Mouse (Mus musculus) myocyte (in vitro differentiated cells): ENCODE measurements around the gene I0C0044D17Rik. TPM values are rescaled to one million over a fixed set of nuclear protein-coding genes. Genes with fewer than 3 reads are reported as not detected.
"Not testable (repeated sequence)": the region's sequence is repeated elsewhere in the genome, so short reads cannot be mapped to it uniquely, and the experiment has no call there.

Experiments used
- H3K27me3 ChIP-seq: one replicate; pipeline ENCODE4 v1.6.1; 2011; ENCODE audit not compliant: control insufficient read depth, insufficient read depth, insufficient read length
- H3K36me3 ChIP-seq: one replicate; pipeline ENCODE4 v1.6.1; 2011; ENCODE audit not compliant: control insufficient read depth, insufficient read depth
- H3K4me2 ChIP-seq: one replicate; pipeline ENCODE4 v1.6.1; 2011; ENCODE audit warnings: low read depth, control low read depth
- H3K4me3 ChIP-seq: one replicate; pipeline ENCODE4 v1.5.1; 2011; ENCODE audit warnings: mild to moderate bottlenecking, control low read depth, moderate library complexity
- H3K79me2 ChIP-seq: one replicate; pipeline ENCODE4 v1.6.1; 2011; ENCODE audit not compliant: control insufficient read depth, insufficient read depth
- H3ac ChIP-seq: one replicate; pipeline ENCODE4 v1.6.1; 2011; ENCODE audit not compliant: control insufficient read depth, insufficient read length
- CEBPB ChIP-seq: IDR thresholded peaks from 2 replicates; pipeline ENCODE4 v1.6.1; 2011; ENCODE audit warnings: mild to moderate bottlenecking, moderate library complexity; ENCODE audit not compliant: poor library complexity, insufficient read depth, severe bottlenecking
- E2F4 ChIP-seq: IDR thresholded peaks from one replicate; pipeline ENCODE4 v1.6.1; 2011; ENCODE audit warnings: mild to moderate bottlenecking, control low read depth, moderate library complexity; ENCODE audit not compliant: insufficient read depth
- MAX ChIP-seq: IDR thresholded peaks from one replicate; pipeline ENCODE4 v1.6.1; 2011; ENCODE audit warnings: low read depth, mild to moderate bottlenecking, control low read depth
- MYOD1 ChIP-seq, 3 experiments: IDR thresholded peaks; one replicate each; pipeline ENCODE4 v1.6.1; 2011; ENCODE audit warnings: control low read depth in 2 of 3, low read depth in 2 of 3, mild to moderate bottlenecking in 2 of 3, moderate library complexity in 1 of 3; ENCODE audit not compliant: insufficient read length in 2 of 3, control insufficient read depth in 1 of 3
- MYOG ChIP-seq, 3 experiments: IDR thresholded peaks; one replicate each; pipeline ENCODE4 v1.6.1; 2011; ENCODE audit warnings: control low read depth in 2 of 3, low read depth in 2 of 3, mild to moderate bottlenecking in 2 of 3; ENCODE audit not compliant: insufficient read length in 2 of 3, control insufficient read depth in 1 of 3, insufficient read depth in 1 of 3
- POLR2A ChIP-seq: IDR thresholded peaks from one replicate; pipeline ENCODE4 v1.6.1; 2011; ENCODE audit warnings: low read depth, mild to moderate bottlenecking, control low read depth, moderate library complexity; ENCODE audit not compliant: insufficient read length
- POLR2AphosphoS2 ChIP-seq: IDR thresholded peaks from one replicate; pipeline ENCODE4 v1.6.1; 2011; ENCODE audit warnings: low read depth, control low read depth; ENCODE audit not compliant: insufficient read length
- REST ChIP-seq: IDR thresholded peaks from one replicate; pipeline ENCODE4 v1.6.1; 2011; ENCODE audit warnings: mild to moderate bottlenecking, control low read depth, moderate library complexity; ENCODE audit not compliant: insufficient read depth, insufficient read length
- SRF ChIP-seq: IDR thresholded peaks from one replicate; pipeline ENCODE4 v1.6.1; 2011; ENCODE audit warnings: low read depth; ENCODE audit not compliant: control insufficient read depth, insufficient read length
- TCF12 ChIP-seq: IDR thresholded peaks from one replicate; pipeline ENCODE4 v1.6.1; 2011; ENCODE audit warnings: mild to moderate bottlenecking, control low read depth; ENCODE audit not compliant: poor library complexity, insufficient read depth, severe bottlenecking
- TCF3 ChIP-seq: IDR thresholded peaks from one replicate; pipeline ENCODE4 v1.6.1; 2011; ENCODE audit warnings: low read depth, control low read depth; ENCODE audit not compliant: insufficient read length
- USF1 ChIP-seq: IDR thresholded peaks from one replicate; pipeline ENCODE4 v1.6.1; 2011; ENCODE audit warnings: low read depth, mild to moderate bottlenecking, control low read depth, moderate library complexity
- polyA plus RNA-seq: library from polyadenylated mRNA; unstranded; fragments of >200 nt; fragmentation: generic; extraction: Trizol; gene quantifications from one replicate; pipeline ENCODE4 v1.2.1, GENCODE M21; 2012; ENCODE audit warnings: missing spikeins

I0C0044D17Rik gene
- polyA plus RNA-seq, 1 experiment, result not detected

DNA sequence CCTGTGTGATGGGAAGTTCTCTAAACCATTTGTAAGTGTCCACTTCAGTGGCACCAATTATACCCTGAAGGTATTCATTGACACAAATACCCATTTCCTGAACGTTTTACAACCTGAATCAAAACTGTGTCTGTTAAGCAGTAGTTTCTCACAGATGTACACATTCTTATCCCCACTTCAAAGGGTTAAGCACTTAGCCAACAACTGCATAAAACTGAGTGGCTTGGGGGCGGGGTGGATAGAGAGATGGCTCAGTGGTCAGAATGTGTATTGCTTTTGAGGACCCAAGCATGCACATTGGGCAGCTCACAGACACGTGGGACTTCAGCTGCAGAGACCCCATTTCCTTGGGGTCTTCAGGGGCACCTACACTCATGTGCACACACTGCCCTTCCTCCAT, 22.8 kb upstream of the I0C0044D17Rik start:
- Histone ChIP-seq H3K27me3 (no peaks in the 10 kb centered on the region), H3K4me2 (no peak overlapping the region), H3K4me3 (no peak overlapping the region), H3ac (no peak overlapping the region), H3K36me3 (no peaks in the 10 kb centered on the region), H3K79me2 (no peaks in the 10 kb centered on the region)
- TF ChIP-seq E2F4, result no peak
- no peak for TF ChIP-seq MYOG (IDR thresholded peaks at IDR 0.05; ENCODE audit: control insufficient read depth in 1 of 3, insufficient read depth in 1 of 3, insufficient read length in 2 of 3, low read depth in 2 of 3)
- no peak for TF ChIP-seq REST
- no peak for TF ChIP-seq POLR2AphosphoS2
- TF ChIP-seq USF1, result no peak
- no peak for TF ChIP-seq TCF12
- TF ChIP-seq TCF3, result no peak
- TF ChIP-seq MAX, result no peak
- no peak for TF ChIP-seq CEBPB
- no peak for TF ChIP-seq SRF
- TF ChIP-seq POLR2A, result no peak
- no peak for TF ChIP-seq MYOD1 (IDR thresholded peaks at IDR 0.05; ENCODE audit: control insufficient read depth in 1 of 3, insufficient read length in 2 of 3, low read depth in 2 of 3)

DNA sequence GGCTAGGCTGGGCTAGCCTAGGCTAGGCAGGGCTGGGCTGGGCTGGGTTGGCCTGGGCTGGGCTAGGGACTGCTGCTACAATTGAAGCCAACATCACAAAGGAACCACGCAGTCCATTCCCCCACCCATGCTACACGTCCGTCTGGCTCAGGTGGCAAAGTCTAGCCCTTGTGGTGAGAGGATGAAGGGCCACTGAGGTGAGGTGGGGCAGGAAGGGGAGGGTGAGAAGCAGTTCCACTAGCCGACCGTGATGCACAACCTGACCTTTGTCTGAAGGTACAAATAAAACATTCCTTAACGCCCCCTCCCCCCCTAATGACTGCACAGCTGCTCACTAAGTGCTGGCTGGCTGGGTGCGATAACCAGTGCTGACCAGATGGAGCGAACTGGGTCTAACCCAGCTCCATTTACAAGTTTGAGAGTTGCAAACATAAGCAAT, 22.1 kb upstream of the I0C0044D17Rik start:
- Histone ChIP-seq H3K79me2 (no peaks in the 10 kb centered on the region), H3K36me3 (no peaks in the 10 kb centered on the region), H3ac (no peak overlapping the region), H3K27me3 (no peaks in the 10 kb centered on the region), H3K4me2 (no peak overlapping the region), H3K4me3 (no peak overlapping the region)
- TF ChIP-seq SRF (no peak), MAX (no peak), POLR2A (no peak), E2F4 (no peak), CEBPB (no peak), MYOG (IDR thresholded peaks at IDR 0.05; ENCODE audit: control insufficient read depth in 1 of 3, insufficient read depth in 1 of 3, insufficient read length in 2 of 3, low read depth in 2 of 3) (no peak), REST (no peak), POLR2AphosphoS2 (no peak), TCF3 (no peak), USF1 (no peak), TCF12 (no peak), MYOD1 (IDR thresholded peaks at IDR 0.05; ENCODE audit: control insufficient read depth in 1 of 3, insufficient read length in 2 of 3, low read depth in 2 of 3) (no peak)

DNA sequence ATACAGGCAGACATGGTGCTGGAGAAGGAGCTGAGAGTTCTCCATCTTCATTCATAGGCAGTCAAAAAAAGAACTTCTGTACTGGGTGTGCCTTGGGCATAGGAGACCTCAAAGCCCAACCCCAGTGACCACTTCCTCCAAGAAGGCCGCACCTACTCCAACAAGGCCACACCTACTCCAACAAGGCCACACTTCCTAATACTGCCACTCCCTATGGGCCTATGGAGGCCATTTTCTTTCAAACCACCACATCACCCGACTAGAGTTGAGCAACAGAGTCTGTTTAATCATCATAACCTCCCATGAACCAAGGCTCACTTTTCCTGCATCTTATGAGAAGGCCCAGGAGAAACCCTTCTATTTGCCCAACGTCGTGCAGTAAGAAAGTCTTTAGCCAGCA, 21.6 kb upstream of the I0C0044D17Rik start:
- TF ChIP-seq POLR2A (no peak), POLR2AphosphoS2 (no peak)
- Histone ChIP-seq H3K4me2 (no peak overlapping the region), H3K36me3 (no peaks in the 10 kb centered on the region), H3ac (no peak overlapping the region), H3K4me3 (no peak overlapping the region), H3K79me2 (no peaks in the 10 kb centered on the region), H3K27me3 (no peaks in the 10 kb centered on the region)

DNA sequence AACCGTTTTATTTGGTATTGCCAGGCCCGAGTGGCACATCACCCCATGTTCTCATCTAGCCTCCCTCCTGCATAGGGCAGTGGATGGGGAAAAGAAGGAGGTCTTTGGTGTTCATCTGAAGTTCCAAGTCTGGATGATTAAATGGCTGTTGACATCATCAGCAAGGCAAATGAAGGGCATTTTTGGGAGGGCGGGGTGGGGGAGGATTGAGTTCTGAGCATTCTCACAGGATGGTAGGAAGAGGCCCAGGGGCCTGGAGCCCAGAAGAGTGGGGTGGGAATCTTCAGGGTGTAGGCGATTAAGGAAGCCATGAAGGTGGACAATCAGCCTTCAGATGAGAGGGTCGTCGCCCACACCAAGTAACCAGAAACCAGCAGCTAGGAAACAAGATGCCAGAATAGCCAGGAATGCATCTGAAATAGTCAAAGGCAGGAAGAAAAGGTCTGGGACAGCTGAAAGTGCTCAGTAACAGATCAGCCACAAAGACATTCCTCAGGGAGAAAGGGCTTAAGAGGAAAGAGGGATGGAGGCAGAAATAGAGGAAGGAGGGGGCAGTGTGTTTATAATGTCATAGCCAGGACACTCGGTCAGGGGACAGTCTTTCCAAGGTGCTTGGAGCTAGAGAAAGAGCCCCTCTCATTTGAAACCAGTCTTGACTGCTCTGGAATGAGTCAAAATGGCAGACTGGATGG, 20.4 kb upstream of the I0C0044D17Rik start:
- no peak for TF ChIP-seq REST
- TF ChIP-seq TCF12, result no peak
- no peak for TF ChIP-seq CEBPB
- TF ChIP-seq POLR2A, result no peak
- no peak for TF ChIP-seq POLR2AphosphoS2
- no peak for TF ChIP-seq E2F4
- TF ChIP-seq TCF3, result no peak
- no peak for TF ChIP-seq MYOD1 (IDR thresholded peaks at IDR 0.05; ENCODE audit: control insufficient read depth in 1 of 3, insufficient read length in 2 of 3, low read depth in 2 of 3)
- no peak for TF ChIP-seq MYOG (IDR thresholded peaks at IDR 0.05; ENCODE audit: control insufficient read depth in 1 of 3, insufficient read depth in 1 of 3, insufficient read length in 2 of 3, low read depth in 2 of 3)
- Histone ChIP-seq H3K27me3 (no peaks in the 10 kb centered on the region), H3ac (no peak overlapping the region), H3K4me2 (no peak overlapping the region), H3K36me3 (no peaks in the 10 kb centered on the region), H3K79me2 (no peaks in the 10 kb centered on the region), H3K4me3 (no peak overlapping the region)

DNA sequence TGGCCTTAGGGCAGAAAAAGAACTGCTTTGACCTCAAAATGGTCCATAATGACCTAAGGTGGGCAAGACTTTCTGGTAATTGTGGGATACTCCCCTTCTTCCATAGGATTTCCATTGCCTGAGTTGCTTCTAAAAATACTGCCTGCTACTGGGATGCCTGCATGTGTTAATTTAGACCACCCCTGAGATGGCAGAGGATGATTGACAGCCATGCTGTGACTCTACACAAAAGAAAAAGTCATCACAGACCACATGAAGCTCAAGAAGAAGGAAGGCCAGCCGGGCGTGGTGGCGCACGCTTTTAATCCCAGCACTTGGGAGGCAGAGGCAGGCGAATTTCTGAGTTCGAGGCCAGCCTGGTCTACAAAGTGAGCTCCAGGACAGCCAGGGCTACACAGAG, 17.6 kb upstream of the I0C0044D17Rik start:
- H3K79me2 ChIP-seq, H3K4me3 ChIP-seq, H3K27me3 ChIP-seq, H3K4me2 ChIP-seq, H3ac ChIP-seq, H3K36me3 ChIP-seq: not testable (repeated sequence)

DNA sequence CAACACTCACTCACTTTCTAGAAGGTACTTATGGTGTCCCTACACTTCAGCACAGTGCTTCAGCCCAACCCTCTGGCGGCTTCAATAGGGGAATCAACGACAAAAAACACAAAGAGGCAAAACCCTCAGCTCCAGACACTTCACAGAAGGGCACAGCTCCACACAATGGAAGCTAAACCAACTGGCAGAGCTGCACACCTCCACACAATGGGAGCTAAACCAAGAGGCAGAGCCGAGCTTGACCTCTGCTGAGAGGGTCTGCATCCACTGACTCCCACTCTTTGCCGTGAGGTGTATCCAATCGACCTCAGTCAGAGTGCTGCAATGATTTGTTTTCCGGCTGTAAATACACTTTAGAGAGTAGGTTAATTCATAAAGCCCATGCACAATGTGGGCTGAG, 16.9 kb upstream of the I0C0044D17Rik start:
- no peaks in the 10 kb centered on the region for H3K36me3 ChIP-seq
- no peak overlapping the region for H3ac ChIP-seq
- no peak overlapping the region for H3K4me3 ChIP-seq
- no peaks in the 10 kb centered on the region for H3K79me2 ChIP-seq
- no peaks in the 10 kb centered on the region for H3K27me3 ChIP-seq
- H3K4me2 ChIP-seq, result no peak overlapping the region
- TF ChIP-seq POLR2A (no peak), CEBPB (no peak), REST (no peak), MAX (no peak), USF1 (no peak), MYOG (IDR thresholded peaks at IDR 0.05; ENCODE audit: control insufficient read depth in 1 of 3, insufficient read depth in 1 of 3, insufficient read length in 2 of 3, low read depth in 2 of 3) (no peak), POLR2AphosphoS2 (no peak), MYOD1 (IDR thresholded peaks at IDR 0.05; ENCODE audit: control insufficient read depth in 1 of 3, insufficient read length in 2 of 3, low read depth in 2 of 3) (no peak), TCF3 (no peak), SRF (no peak), E2F4 (no peak)
